Mouse (Mus musculus) megakaryocyte-erythroid progenitor cell, adult 5 weeks (primary cell): ENCODE data around the gene Cd209a. TPM values are rescaled to one million over a fixed set of nuclear protein-coding genes. Genes with fewer than 3 reads are reported as not detected.

Experiments used
- polyA plus RNA-seq: library from polyadenylated mRNA; stranded (reverse); fragments of >175 nt; gene quantifications from 2 replicates; pipeline ENCODE4 v1.2.3, GENCODE M21; 2012

Cd209a gene
- polyA plus RNA-seq = 0.40 TPM in 1 of 2 replicates, not detected in the other

DNA sequence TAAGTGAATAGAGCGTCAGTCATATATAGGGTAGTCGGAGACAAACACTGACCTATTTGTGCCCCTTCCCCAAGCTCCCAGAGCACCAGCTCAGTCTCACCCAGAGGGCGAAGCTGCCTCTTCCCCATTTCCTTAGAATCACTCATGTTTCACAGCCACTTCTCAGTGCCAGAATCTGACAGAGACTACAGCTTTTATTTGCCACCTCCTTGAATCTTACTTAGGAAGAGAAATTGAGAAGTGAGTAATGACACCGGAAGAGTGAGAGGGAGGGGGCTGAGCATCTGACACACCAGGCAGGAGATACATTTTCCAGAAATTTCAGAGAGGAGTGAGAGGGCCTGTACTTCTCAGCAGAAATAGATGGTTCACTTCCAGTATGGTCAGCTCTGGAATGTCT is at the start of gene Cd209a:
Gene Cd209a (minus strand): TSS at position 224 of the 400 bp plus-strand sequence.

DNA sequence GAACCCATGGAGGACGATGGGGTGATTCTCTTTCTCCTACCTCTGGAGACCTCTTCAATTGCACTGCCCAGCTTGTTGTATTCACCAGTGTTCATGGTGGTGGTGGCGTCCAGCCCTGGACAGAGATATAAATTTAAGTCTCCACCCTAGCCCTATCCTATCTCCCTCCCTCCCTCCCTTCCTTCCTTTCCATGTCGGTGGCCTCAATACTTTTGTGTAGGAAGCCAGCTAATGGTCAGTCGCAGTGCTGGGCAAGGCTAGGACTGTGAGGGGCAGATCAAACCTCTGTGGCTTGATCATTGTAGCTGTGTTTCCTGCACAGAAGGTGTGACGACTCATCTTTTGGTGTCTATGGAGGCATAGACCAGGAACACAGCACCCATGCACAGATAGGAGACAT is 28.2 kb downstream of the Cd209a start, which contains the start of gene Clec4g:
Gene Clec4g (minus strand): TSS at position 101 of the 400 bp plus-strand sequence.

DNA sequence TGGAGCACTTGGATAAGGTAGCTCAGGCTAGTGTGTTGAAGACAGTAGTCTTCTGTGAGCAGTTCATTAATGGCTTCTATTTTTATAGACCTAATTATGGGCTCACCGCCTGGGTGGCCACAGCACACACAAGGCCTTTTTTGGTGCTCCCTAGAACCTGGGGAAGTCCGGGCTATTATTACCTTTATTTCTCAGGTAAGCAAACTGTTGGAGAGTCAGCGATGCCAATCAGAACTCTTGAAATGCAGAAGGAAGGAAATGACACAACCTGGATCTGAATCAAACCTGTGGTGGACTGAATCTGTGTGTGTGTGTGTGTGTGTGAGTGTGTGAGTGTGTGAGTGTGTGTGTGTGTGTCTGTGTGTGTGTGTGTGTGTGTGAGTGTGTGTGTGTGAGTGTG is 54.7 kb downstream of the Cd209a start, which contains the start of gene Fcer2a:
Gene Fcer2a (minus strand): TSS at position 55 of the 400 bp plus-strand sequence.

Other genes with a start within 250 kb of the Cd209a start
- gene Mcoln1, start 248.5 kb downstream of the Cd209a start, polyA plus RNA-seq = 235 and 263 TPM in 2 replicates
- gene Pnpla6, start 233.6 kb downstream of the Cd209a start, polyA plus RNA-seq = 16.6 and 22.7 TPM in 2 replicates
- not detected in 2 replicates for gene C330021F23Rik, start 181.0 kb downstream of the Cd209a start, polyA plus RNA-seq
- gene Camsap3, start 161.7 kb downstream of the Cd209a start, polyA plus RNA-seq = 2.4 and 4.9 TPM in 2 replicates
- gene Xab2, start 127.7 kb downstream of the Cd209a start, polyA plus RNA-seq = 51.6 and 63.7 TPM in 2 replicates
- 29.3 and 51.7 TPM in 2 replicates for gene Pet100, start 127.4 kb downstream of the Cd209a start, polyA plus RNA-seq
- gene Pcp2, start 123.4 kb downstream of the Cd209a start, polyA plus RNA-seq = not detected in 2 replicates
- gene Stxbp2, start 118.0 kb downstream of the Cd209a start, polyA plus RNA-seq = 427 and 433 TPM in 2 replicates
- 0.27 TPM in 1 of 2 replicates, not detected in the other for gene Retn, start 93.2 kb downstream of the Cd209a start, polyA plus RNA-seq
- 0.38 and 1.2 TPM in 2 replicates for gene Mcemp1, start 83.2 kb downstream of the Cd209a start, polyA plus RNA-seq
- 4.1 and 4.9 TPM in 2 replicates for gene Fcor, start 76.6 kb downstream of the Cd209a start, polyA plus RNA-seq
- 34.8 and 35.6 TPM in 2 replicates for gene Trappc5, start 72.7 kb downstream of the Cd209a start, polyA plus RNA-seq
- 0.05 and 0.39 TPM in 2 replicates for gene Fcer2a, start 54.8 kb downstream of the Cd209a start, polyA plus RNA-seq
- not detected in 2 replicates for gene Clec4g, start 28.3 kb downstream of the Cd209a start, polyA plus RNA-seq
- not detected in 2 replicates for gene Cd209e, start 105.3 kb upstream of the Cd209a start, polyA plus RNA-seq
- not detected in 2 replicates for gene Cd209d, start 129.6 kb upstream of the Cd209a start, polyA plus RNA-seq
- not detected in 2 replicates for gene Cd209b, start 177.9 kb upstream of the Cd209a start, polyA plus RNA-seq
- gene Cd209c, start 205.8 kb upstream of the Cd209a start, polyA plus RNA-seq = not detected in 2 replicates